Mouse (Mus musculus): Measurements from ENCODE around the gene Gm49450.

Gene Gm49450

GRCm38 (mm10) chr15:98891907-98892606 is 61.3 kb downstream of the Gm49450 start:
- DNase-seq (ENCODE audit: low read depth, low spot score): peak; percentile 83

GRCm38 (mm10) chr15:98891198-98891742 is 62.1 kb downstream of the Gm49450 start:
- no peak for DNase-seq (ENCODE audit: low read depth, low spot score)

- DNase-seq (ENCODE audit: low read depth, low spot score): no peak
Measured at GRCm38 (mm10) chr15:98887526-98887925, 65.8 kb downstream of the Gm49450 start.

GRCm38 (mm10) chr15:98886667-98887387 is 66.5 kb downstream of the Gm49450 start:
- DNase-seq (ENCODE audit: low read depth, low spot score): no peak

- no peak for DNase-seq (ENCODE audit: low read depth, low spot score)
Measured at GRCm38 (mm10) chr15:98884106-98884505, 69.2 kb downstream of the Gm49450 start.

DNA sequence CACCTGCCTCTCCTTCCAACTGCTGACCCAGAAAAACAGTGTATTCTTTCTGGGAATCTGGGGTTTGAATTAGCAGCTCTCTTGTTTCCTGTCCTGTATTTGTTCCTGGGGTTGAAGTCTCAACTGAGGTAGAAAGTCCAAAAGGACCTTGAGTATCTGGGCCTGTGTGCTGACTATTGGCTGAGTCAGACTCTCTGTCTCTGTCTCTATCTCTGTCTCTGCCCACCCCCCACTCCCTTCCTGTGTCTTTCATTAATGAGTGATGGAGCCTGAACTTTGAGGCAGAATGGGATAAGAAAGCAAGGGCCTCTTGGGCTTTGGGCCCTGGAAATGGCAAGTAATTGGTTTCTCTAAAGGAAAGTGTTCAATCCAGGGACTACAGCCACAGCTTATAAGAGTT is 69.7 kb downstream of the Gm49450 start:
- no peak for DNase-seq (ENCODE audit: low read depth, low spot score)
